Mouse (Mus musculus) c-Kit-negative CD71-positive TER-119-positive erythroid progenitor cells, embryonic 14.5 days (primary cell): ENCODE results near the gene Gm49405.
A peak's percentile ranks its signal among the peaks of the same experiment; 100 is the strongest.
"Not testable (repeated sequence)": the region's sequence is repeated elsewhere in the genome, so short reads cannot be mapped to it uniquely, and the experiment has no call there.

Experiments
- DNase-seq: peaks from one replicate; pipeline ENCODE4 v3.0.0-alpha.2; 2013; ENCODE audit warnings: low read depth, low spot score

Gm49405 gene

GRCm38 (mm10) chr19:4013066-4013465 lies 12.6 kb downstream of the Gm49405 start:
- no peak for DNase-seq

- no peak for DNase-seq
Measured at GRCm38 (mm10) chr19:4014802-4015201, 14.4 kb downstream of the Gm49405 start.

- DNase-seq, result no peak
Measured at GRCm38 (mm10) chr19:4015635-4016034, 15.2 kb downstream of the Gm49405 start.

DNA sequence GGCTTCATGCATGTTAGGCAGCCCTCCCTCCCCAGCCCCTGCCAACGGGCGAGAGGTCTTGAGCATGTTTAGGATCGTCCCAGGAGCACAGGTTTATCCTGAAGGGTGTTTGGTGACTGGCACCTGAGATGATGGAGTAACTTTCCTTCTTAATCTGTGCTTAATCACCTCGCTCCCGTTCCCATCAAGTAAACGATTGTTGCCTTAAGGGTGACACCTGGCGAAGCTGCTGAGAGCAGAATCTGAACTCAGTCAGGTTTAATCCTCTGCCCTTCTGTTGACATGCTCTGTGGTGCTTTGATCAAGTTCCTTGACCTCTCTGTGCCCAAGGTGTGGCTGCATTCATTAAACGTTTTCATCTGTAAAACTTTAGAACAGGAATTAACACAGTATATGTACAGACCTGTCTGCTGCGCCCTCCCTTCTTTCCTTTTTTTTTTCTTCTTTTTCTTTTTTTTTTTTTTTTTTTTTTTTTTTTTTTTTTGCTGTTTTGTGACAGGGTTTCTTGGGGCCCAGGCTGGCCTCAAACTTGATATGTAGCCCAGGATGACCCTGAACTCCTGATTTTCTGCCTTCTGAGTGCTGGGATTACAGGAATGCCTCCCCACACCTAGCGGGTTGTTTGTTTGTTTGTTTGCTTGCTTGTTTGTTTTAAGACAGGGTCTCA lies 17.6 kb downstream of the Gm49405 start:
- DNase-seq, result no peak

DNA sequence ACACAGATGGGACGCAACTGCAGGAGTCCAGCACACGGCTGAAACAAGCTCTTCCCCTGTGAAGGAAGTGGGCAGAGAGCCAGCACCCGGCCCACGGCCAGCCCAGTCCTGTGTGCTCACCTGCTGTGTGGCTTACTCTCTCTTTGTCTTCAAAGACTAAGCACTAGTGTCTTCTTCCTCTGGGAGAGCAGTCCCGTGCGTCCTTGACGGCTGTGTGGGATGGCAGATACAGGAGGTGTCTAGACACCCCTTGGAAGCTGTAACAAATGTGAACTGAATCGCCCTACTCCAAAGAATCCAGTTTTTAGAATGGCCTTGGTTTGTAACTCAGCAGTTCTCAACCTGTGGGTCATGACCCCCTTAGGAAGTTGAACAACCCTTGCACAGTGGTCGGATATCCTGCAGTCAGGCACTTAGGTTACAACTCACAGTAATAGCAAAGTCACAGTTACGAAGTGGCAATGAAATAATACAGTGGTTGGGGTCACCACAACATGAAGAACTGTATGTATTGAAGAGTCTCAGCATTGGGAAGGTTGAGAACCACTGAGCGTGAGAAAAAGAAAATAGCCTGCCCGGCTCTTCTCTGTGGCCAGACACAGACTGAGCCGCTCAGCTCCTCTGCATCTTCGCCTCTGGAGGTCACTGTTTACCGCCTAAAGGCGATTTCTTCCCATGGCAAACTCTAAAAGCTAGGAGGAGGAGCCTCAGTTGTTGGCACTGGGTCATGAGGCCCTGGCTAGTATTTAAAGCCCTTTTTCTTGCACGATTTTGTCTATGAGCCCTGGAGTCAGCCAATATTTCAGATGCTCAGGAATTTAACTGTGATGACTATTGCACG lies 18.5 kb downstream of the Gm49405 start:
- DNase-seq, result peak; percentile 42

DNA sequence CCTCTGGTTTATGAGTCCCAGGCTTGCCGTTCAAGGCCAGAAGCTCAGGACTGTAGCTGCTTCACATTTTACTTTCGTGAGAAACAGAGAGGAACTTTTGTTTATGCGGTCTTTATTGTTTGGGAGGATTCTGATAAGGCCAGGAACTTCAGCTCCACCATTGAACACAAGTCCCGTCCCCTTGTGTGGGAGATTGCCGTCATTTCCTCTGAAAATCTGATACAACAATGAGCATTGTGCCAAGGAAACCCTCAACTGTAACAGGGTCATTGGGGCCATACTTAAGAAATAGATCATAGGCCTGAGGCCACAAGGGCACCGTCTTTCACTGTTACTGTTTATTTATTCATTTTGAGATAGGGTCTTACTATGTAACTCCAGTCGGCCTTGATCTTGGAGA lies 22.8 kb downstream of the Gm49405 start:
- no peak for DNase-seq

DNA sequence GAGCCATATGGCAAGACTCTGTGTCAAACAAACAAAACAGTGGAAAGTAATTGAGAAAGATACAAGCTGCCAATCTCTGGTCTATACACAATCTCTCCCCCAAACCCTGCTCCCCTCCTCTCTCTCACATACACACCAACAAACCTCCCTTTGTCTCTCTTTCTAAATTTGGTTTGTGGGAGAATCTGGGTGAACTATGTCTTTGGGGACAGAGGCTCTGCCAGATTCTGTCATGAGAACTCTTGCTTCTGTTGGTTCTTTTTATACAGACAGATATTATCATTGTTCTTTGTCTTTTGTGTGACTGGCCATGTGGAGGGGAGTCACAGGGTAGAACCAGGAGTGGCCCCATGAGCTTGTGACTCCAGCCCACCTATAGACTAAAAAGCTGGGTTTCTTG lies 27.1 kb downstream of the Gm49405 start:
- no peak for DNase-seq

DNA sequence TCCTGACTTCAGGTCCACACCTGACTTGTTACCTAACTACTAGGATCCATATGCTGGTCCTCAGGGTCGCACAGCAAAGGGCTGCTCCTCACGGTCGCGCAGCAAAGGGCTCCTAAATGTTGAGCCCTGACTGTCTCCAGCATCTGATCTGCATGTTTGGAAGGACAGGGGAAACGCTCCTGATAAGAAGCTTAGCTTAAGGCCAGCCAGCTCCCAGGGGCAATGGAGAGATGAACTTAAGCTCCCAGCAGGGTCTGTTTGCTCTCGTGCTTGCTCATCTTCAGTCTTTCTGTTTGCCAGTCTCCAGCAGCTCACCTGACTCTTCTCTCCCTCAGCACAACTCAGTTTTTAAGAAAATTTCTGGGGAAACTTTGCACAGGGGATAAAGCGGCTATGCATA lies 32.2 kb downstream of the Gm49405 start:
- no peak for DNase-seq

- DNase-seq, result no peak
Measured at GRCm38 (mm10) chr19:4033298-4033697, 32.9 kb downstream of the Gm49405 start.

GRCm38 (mm10) chr19:4033742-4034141 lies 33.3 kb downstream of the Gm49405 start:
- no peak for DNase-seq

GRCm38 (mm10) chr19:4036327-4037045 lies 36.1 kb downstream of the Gm49405 start:
- DNase-seq, result no peak

DNA sequence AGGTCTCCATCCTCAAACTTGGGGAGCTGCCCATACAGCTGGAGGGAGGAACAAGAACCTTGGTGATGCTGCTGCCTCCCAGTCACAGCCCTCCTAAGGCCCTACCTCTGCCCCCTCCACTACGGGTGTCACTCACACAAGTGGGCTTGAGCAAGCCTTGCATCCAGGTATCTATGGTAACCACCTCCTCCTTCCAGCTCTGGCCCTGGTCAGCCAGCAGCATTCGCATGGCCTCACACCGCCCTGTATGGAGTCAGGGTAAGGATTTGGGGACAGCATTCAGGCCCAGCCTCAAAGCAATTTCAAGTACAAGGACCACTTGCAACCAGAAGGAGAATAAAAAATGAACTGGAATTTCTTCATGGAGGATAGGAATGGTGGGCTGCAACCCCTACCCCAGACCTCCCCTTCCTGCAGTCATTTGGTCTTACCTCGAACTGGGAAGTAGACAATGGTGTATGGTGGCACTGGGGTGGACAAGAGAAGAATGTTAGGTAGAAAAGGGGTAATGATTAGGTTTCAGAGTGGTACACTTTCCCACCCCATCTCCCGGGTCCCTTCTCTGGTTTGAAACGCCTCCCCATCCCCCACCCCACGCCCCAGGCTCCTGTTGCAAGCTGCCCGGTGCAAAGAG lies 36.8 kb downstream of the Gm49405 start:
- DNase-seq, result not testable (repeated sequence)

DNA sequence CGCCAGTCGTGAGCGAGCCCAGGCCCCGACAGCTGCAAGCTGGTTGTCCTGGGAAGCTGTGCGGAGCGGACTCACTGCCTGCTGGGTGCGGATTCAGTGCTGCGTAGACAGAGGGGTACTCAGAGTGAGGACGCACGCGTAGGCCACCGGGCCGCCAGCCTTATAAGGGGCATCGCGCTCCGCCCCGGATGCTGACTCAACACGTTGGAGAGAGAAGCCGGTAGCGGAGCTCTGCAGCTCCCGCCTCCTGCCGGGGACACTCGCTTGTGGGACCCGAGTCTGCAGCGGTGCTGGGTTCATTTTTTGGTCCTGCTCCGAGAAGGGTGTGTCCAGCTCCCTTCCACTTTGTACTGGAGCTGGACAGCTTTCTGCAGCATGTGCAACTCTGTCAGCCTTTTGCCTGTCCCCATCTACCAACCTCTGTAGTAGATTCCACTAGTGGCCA lies 37.4 kb downstream of the Gm49405 start, which contains the start of gene Gstp1:
Gene Gstp1 (minus strand): TSS at position 198 of the 445 bp plus-strand sequence.
- no peak for DNase-seq

DNA sequence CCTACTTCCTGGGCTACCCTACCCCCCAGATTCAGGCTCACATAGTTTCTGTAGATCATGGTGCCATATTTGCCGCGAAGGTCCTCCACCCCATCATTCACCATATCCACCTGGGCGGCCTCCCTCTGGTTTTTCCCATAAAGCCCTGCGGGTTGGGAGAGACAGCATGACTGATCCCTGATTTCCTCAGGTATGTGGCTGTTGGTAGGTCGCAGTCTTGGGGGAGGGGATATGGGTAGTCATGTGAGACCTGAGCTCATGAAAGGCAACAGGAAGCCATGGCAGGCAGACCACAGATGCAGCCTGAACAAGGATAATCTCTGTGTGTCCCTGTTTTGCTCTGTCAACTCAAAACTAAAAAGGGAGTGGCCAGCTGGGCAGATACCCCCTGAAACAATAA lies 40.5 kb downstream of the Gm49405 start:
- not testable (repeated sequence) for DNase-seq

GRCm38 (mm10) chr19:4041500-4041899 lies 41.1 kb downstream of the Gm49405 start:
- DNase-seq, result not testable (repeated sequence)

DNA sequence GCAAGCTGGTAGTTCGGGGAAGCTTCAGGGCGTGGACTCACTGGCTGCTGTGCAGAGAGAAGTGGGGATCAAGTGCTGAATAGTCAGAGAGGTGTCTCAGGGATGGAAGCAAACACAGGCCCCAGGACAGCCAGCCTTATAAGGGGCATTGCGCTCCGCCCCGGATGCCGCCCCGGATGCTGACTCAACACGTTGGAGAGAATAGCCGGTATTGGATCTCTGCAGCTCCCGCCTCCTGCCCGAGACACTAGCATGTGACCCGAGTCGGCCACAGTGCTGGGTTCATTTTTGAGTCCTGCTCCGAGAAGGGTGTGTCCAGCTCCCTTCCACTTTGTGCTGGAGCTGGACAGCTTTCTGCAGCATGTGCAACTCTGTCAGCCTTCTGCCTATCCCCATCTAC lies 41.7 kb downstream of the Gm49405 start:
- DNase-seq, result no peak

GRCm38 (mm10) chr19:4044109-4044508 lies 43.7 kb downstream of the Gm49405 start:
- DNase-seq, result not testable (repeated sequence)

DNA sequence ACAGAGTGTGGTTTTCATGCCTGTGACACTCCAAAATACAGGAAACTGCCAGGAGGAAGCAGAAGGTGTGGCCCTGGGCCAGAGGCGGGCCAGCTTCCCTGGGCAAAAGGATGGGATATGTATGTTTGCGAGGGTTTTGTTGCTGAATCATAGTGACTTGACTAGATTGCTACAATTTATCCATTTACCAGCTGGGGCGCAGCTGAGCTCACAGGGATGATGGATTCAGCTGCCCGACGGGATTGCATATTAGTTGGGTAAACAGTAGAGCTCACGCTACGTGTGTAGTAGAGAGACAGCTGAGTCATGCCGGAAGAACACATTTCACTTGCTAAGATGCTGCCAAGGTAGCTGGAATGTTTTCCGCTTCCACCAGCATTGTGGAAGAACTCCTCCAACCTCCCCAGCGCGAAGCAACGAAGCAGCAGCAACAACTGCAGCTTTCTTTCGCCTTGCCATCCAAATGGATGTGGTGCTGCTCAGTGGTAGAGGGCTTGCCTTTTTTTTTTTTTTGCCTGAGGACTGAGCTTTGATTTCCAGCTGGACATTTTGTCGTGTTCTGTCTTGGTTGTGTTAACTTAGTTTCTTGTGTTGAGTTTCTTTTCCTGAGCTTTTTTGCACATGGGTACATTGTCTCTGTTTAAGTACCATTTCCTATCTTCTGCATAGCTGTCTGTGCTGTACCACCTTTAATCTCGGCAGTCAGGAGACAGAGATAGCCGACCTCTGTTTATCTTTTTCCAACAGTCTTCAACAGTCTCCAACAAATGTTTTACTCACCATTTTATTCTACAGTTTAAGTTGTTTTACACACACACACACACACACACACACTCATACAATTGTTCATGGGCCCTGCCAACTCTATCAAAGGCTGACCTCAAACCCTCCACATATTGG lies 45.8 kb downstream of the Gm49405 start, which contains the start of gene Gstp2:
Gene Gstp2 (minus strand): TSS at position 58 of the 900 bp plus-strand sequence.
- peak; percentile 78 for DNase-seq

- peak; percentile 66 for DNase-seq
Measured at GRCm38 (mm10) chr19:4046866-4047254, 46.4 kb downstream of the Gm49405 start.

DNA sequence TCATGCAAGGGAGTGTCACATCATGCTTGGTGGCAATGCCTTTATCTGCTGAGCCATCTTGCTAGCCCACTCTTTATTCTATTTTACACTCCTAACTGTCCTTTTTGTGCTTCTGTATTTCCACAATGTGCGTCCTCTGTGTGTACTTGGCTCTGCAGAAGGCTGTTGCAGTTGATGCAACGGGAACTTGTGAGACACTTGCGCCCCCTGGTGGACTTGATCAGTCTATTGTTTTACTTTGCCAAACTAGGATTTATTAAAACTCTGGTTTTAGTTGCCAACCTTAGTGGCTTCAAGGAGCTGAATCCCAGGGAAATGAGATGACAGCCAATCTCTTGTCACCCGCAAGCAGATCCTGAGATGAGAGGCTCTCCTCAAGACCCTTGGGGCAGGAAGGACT lies 47.4 kb downstream of the Gm49405 start:
- peak; percentile 80 for DNase-seq

- DNase-seq, result not testable (repeated sequence)
Measured at GRCm38 (mm10) chr19:4049069-4049468, 48.6 kb downstream of the Gm49405 start.
